Mouse (Mus musculus) heart, embryonic 14.5 days (tissue): Measurements from ENCODE around the gene Phf13. TPM values are rescaled to one million over a fixed set of nuclear protein-coding genes. Genes with fewer than 3 reads are reported as not detected.

Experiments
- ATAC-seq: fragments of 200-750 bp; cut with Nextera tagmentation; 2 replicates; pipeline ENCODE4 v1.8.0; 2017; ENCODE audit warnings: low read depth, moderate TSS enrichment; ENCODE audit not compliant: insufficient number of reproducible peaks, insufficient read depth, low FRiP score
- H3K27ac ChIP-seq, 2 experiments: fragments of 200-500 bp in 1 of 2; fragments of 300-500 bp in 1 of 2; sonication (generic) in 1 of 2; replicated peaks in 1 of 2; 2 replicates each; pipeline ENCODE4 v1.5.1; 2012 to 2014; ENCODE audit warnings: low read depth in 2 of 2, low read length in 2 of 2, control low read depth in 1 of 2, mild to moderate bottlenecking in 1 of 2, mixed read lengths in 1 of 2; ENCODE audit not compliant: control insufficient read depth in 1 of 2, insufficient read depth in 1 of 2
- H3K27me3 ChIP-seq: fragments of 300-500 bp; sonication (generic); 2 replicates; pipeline ENCODE4 v1.6.1; 2014; ENCODE audit warnings: mild to moderate bottlenecking, low read length, control low read depth; ENCODE audit not compliant: control insufficient read depth, insufficient read depth
- H3K36me3 ChIP-seq: fragments of 300-500 bp; sonication (generic); 2 replicates; pipeline ENCODE4 v1.6.1; 2014; ENCODE audit warnings: mild to moderate bottlenecking, control low read depth, low read length, mixed read lengths; ENCODE audit not compliant: control insufficient read depth, insufficient read depth
- H3K4me1 ChIP-seq, 2 experiments: fragments of 200-500 bp in 1 of 2; fragments of 300-500 bp in 1 of 2; sonication (generic) in 1 of 2; 2 replicates each; pipeline ENCODE4 v1.6.1; 2012 to 2014; ENCODE audit warnings: low read length in 2 of 2, control low read depth in 1 of 2, mixed read lengths in 1 of 2; ENCODE audit not compliant: control insufficient read depth in 2 of 2, insufficient read depth in 2 of 2
- H3K4me2 ChIP-seq: fragments of 300-500 bp; sonication (generic); 2 replicates; pipeline ENCODE4 v1.6.1; 2014; ENCODE audit warnings: mild to moderate bottlenecking, low read length
- H3K4me3 ChIP-seq, 2 experiments: fragments of 200-500 bp in 1 of 2; fragments of 300-500 bp in 1 of 2; sonication (generic) in 1 of 2; 2 replicates each; pipeline ENCODE4 v1.5.1; 2012 to 2014; ENCODE audit warnings: low read length in 2 of 2, mild to moderate bottlenecking in 2 of 2, control low read depth in 1 of 2, low read depth in 1 of 2, moderate library complexity in 1 of 2; ENCODE audit not compliant: control insufficient read depth in 1 of 2, insufficient read depth in 1 of 2
- H3K9ac ChIP-seq: fragments of 300-500 bp; sonication (generic); 2 replicates; pipeline ENCODE4 v1.6.1; 2014; ENCODE audit warnings: mild to moderate bottlenecking, low read length
- H3K9me3 ChIP-seq: fragments of 300-500 bp; sonication (generic); 2 replicates; pipeline ENCODE4 v1.6.1; 2016; ENCODE audit warnings: low read length, control low read depth; ENCODE audit not compliant: control insufficient read depth
- WGBS: fragments of 180-500 bp; shearing (Covaris S2); extraction: QIAGEN DNeasy Blood & Tissue Kit; methylation state at CpG from one replicate; pipeline ENCODE4 v1.1.7; 2014; 5-methylcytosine and 5-hydroxymethylcytosine counted together
- polyA plus RNA-seq: library from polyadenylated mRNA; unstranded; fragments of >200 nt; fragmentation: Nextera tagmentation; extraction: Ambion mirVana; gene quantifications from 2 replicates; pipeline ENCODE4 v1.2.1, GENCODE M21; 2014

Gene Phf13
- polyA plus RNA-seq, 1 experiment from 2014 or later = 14.8 TPM

DNA sequence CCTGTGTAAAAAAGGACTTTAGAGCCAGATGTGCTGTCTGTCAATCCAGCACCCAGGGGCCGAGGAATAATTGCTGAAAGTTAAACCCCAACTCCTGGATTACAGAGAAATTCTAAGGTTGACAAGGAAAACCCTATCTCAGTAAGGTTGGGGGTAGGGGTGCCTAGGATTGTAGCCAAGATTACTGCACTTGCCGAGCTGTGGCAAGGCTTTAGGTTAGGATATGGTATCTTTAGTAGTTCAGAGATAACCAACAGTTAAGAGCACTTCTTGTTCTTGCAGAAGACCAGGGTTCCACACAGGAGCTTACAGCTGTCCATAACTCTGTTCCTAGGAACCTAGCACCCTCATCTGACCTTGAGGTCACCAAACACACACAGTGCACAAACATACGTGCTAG is 1.6 kb upstream of the Phf13 start:
- peaks cover 7% of the 10 kb centered on the region; the same call in 1 of the 2 replicates for H3K36me3 ChIP-seq
- peaks cover 4 to 22% of the 10 kb centered on the region in 2 experiments; a peak in 2 of 4 replicates for H3K4me1 ChIP-seq
- peak overlapping the region; percentile 90 for H3K9ac ChIP-seq
- H3K4me3 ChIP-seq = peak overlapping the region in 1 of 2 experiments; percentile 100; a peak in 1 of 4 replicates
- peak overlapping the region; percentile 80 for H3K4me2 ChIP-seq
- no peaks in the 10 kb centered on the region for H3K9me3 ChIP-seq
- no peak for ATAC-seq
- no peak overlapping the region for H3K27ac ChIP-seq
- no peaks in the 10 kb centered on the region for H3K27me3 ChIP-seq
- 49% methylated on average over 3 of the region's 3 CpGs for WGBS

GRCm38 (mm10) chr4:151996951-151997222 is 829 bp upstream of the Phf13 start:
- 3% methylated on average over 13 of the region's 13 CpGs for WGBS
- Histone ChIP-seq H3K4me1 (peaks cover 4 to 22% of the 10 kb centered on the region in 2 experiments; a peak in 2 of 4 replicates), H3K4me2 (peak overlapping the region; percentile 80), H3K9ac (peak overlapping the region; percentile 90), H3K27me3 (no peaks in the 10 kb centered on the region), H3K4me3 (peak overlapping the region; percentile 69 to 100), H3K9me3 (no peaks in the 10 kb centered on the region), H3K36me3 (peaks cover 14% of the 10 kb centered on the region), H3K27ac (peak overlapping the region; percentile 76 to 88)
- no peak; the same call in 1 of the 2 replicates for ATAC-seq

DNA sequence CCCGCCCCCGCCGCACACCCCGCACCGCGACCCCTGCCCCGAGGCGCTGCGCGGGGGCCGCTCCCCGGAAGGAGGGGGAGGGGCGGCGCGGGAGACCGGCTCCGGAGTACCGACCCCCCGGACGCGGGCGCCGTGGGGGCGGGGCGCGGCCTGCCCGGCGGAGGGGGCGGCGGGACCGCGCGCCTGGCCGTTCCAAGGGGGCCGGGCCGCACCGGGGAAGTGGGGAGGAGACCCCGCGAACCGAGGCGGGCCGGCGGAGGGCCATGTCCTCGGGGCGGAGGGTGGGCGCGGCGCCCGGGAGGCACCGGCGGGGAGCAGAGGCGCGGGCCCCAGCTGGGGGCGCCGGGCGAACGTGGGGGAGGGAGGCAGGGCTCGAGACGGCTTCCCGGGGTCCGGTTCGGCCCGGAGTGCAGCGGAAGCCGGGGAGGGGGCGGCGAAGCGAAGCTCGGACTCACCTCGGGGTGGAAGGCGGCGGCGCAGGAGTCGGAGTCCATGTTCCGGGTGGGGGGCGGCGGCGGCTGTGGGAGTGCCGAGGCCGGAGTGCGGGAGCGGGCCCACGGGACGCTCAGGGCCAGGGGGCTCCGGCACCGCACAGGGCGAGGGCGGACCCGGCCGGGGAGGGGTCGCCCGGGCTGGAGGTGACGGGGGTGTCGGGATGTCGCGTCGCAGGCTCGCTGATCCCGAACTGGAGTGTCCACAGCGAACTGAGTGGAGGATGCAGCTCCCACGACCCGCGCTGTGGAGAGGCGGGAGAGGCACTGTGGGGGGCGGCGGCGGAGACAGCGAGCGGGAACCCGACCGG is 486 bp downstream of the Phf13 start:
- Histone ChIP-seq H3K4me1 (peaks cover 4 to 22% of the 10 kb centered on the region in 2 experiments; a peak in 2 of 4 replicates), H3K27ac (peak overlapping the region; percentile 17 to 86), H3K4me3 (peak overlapping the region; percentile 81 to 100), H3K4me2 (peak overlapping the region; percentile 87), H3K36me3 (peaks cover 27% of the 10 kb centered on the region), H3K27me3 (no peaks in the 10 kb centered on the region), H3K9ac (peak overlapping the region; percentile 97), H3K9me3 (no peaks in the 10 kb centered on the region)
- under 1% methylated on average over 80 of the region's 111 CpGs for WGBS
- ATAC-seq = peak; percentile 1; the same call in 1 of the 2 replicates

- no peaks in the 10 kb centered on the region for H3K9me3 ChIP-seq
- peaks cover 4 to 22% of the 10 kb centered on the region in 2 experiments; a peak in 2 of 4 replicates for H3K4me1 ChIP-seq
- peaks cover 37% of the 10 kb centered on the region for H3K36me3 ChIP-seq
- peak overlapping the region; percentile 87 for H3K4me2 ChIP-seq
- peak overlapping the region; percentile 97 for H3K9ac ChIP-seq
- ATAC-seq = no peak
- H3K27me3 ChIP-seq = no peaks in the 10 kb centered on the region
- H3K27ac ChIP-seq = peak overlapping the region in 1 of 2 experiments; percentile 86; a peak in 2 of 4 replicates
- peak overlapping the region; percentile 81 to 100 for H3K4me3 ChIP-seq
- 2% methylated on average over 60 of the region's 61 CpGs for WGBS
Measured at GRCm38 (mm10) chr4:151994228-151995171, 1.6 kb downstream of the Phf13 start.

- Histone ChIP-seq H3K27me3 (no peaks in the 10 kb centered on the region), H3K9me3 (no peaks in the 10 kb centered on the region), H3K4me1 (peaks cover 5 to 25% of the 10 kb centered on the region in 2 experiments; a peak in 3 of 4 replicates), H3K4me3 (no peak overlapping the region), H3K4me2 (no peak overlapping the region), H3K9ac (no peak overlapping the region), H3K36me3 (peaks cover 37% of the 10 kb centered on the region), H3K27ac (no peak overlapping the region)
- ATAC-seq = no peak
- WGBS = 56% methylated on average over 6 of the region's 6 CpGs
Measured at GRCm38 (mm10) chr4:151993035-151993434, 3.0 kb downstream of the Phf13 start.

GRCm38 (mm10) chr4:151992091-151992490 is 4.0 kb downstream of the Phf13 start:
- H3K4me2 ChIP-seq = no peak overlapping the region
- no peaks in the 10 kb centered on the region for H3K9me3 ChIP-seq
- H3K4me1 ChIP-seq = peaks cover 7 to 27% of the 10 kb centered on the region in 2 experiments; a peak in 3 of 4 replicates
- no peak overlapping the region for H3K9ac ChIP-seq
- no peaks in the 10 kb centered on the region for H3K27me3 ChIP-seq
- ATAC-seq = no peak
- 86% methylated on average over 9 of the region's 9 CpGs for WGBS
- no peak overlapping the region for H3K27ac ChIP-seq
- H3K4me3 ChIP-seq = no peak overlapping the region
- peaks cover 37% of the 10 kb centered on the region for H3K36me3 ChIP-seq

GRCm38 (mm10) chr4:151989110-151989488 is 7.0 kb downstream of the Phf13 start:
- WGBS = 36% methylated on average over 6 of the region's 6 CpGs
- Histone ChIP-seq H3K4me3 (peak overlapping the region; percentile 55 to 94; a peak in 3 of 4 replicates), H3K27ac (peak overlapping the region in 1 of 2 experiments; percentile 11; a peak in 1 of 4 replicates), H3K9ac (peak overlapping the region; percentile 94), H3K4me1 (peaks cover 6 to 29% of the 10 kb centered on the region in 2 experiments; a peak in 3 of 4 replicates), H3K4me2 (peak overlapping the region; percentile 91), H3K36me3 (peaks cover 46% of the 10 kb centered on the region), H3K9me3 (no peaks in the 10 kb centered on the region), H3K27me3 (no peaks in the 10 kb centered on the region)
- no peak for ATAC-seq
